Mouse (Mus musculus) kidney, postnatal 36 days (tissue): ENCODE data around the gene C1qtnf12.

Experiments used
- DNase-seq, 2 experiments: peaks; one replicate each; pipeline ENCODE4 v3.0.0; 2021 to 2022; ENCODE audit warnings: mixed read lengths in 2 of 2

The C1qtnf12 gene

GRCm38 (mm10) chr4:155962167-155962971 lies at the start of gene C1qtnf12:
Gene C1qtnf12 (plus strand): TSS chr4:155962318.
- peak; percentile 71 to 77 for DNase-seq

GRCm38 (mm10) chr4:155932031-155932430 lies 30.1 kb upstream of the C1qtnf12 start:
- no peak for DNase-seq

GRCm38 (mm10) chr4:155943049-155943452 lies 19.1 kb upstream of the C1qtnf12 start:
- peak in 1 of 2 experiments; percentile 28 for DNase-seq

GRCm38 (mm10) chr4:155943534-155944249 lies 18.4 kb upstream of the C1qtnf12 start, which contains the start of gene Ube2j2:
Gene Ube2j2 (plus strand): TSS chr4:155943831.
- DNase-seq: peak; percentile 94 to 96

- peak in 1 of 2 experiments; percentile 17 for DNase-seq
Observed at GRCm38 (mm10) chr4:155944271-155944670, 17.8 kb upstream of the C1qtnf12 start.

GRCm38 (mm10) chr4:155947094-155947493 lies 15.0 kb upstream of the C1qtnf12 start:
- DNase-seq: no peak

- no peak for DNase-seq
Observed at GRCm38 (mm10) chr4:155955491-155955890, 6.6 kb upstream of the C1qtnf12 start.

GRCm38 (mm10) chr4:155959275-155959674 lies 2.8 kb upstream of the C1qtnf12 start:
- DNase-seq: peak; percentile 78 to 87

GRCm38 (mm10) chr4:155963106-155963505 lies 988 bp downstream of the C1qtnf12 start:
- peak; percentile 62 to 72 for DNase-seq

- peak; percentile 69 for DNase-seq
Observed at GRCm38 (mm10) chr4:155964396-155964795, 2.3 kb downstream of the C1qtnf12 start.

- DNase-seq: no peak
Observed at GRCm38 (mm10) chr4:155969043-155969653, 7.0 kb downstream of the C1qtnf12 start.

GRCm38 (mm10) chr4:155970286-155970685 lies 8.2 kb downstream of the C1qtnf12 start:
- DNase-seq: no peak

GRCm38 (mm10) chr4:155972651-155973050 lies 10.5 kb downstream of the C1qtnf12 start:
- no peak for DNase-seq

- no peak for DNase-seq
Observed at GRCm38 (mm10) chr4:155973239-155973638, 11.1 kb downstream of the C1qtnf12 start.

- no peak for DNase-seq
Observed at GRCm38 (mm10) chr4:155981436-155982082, 19.4 kb downstream of the C1qtnf12 start.

GRCm38 (mm10) chr4:155983788-155984187 lies 21.7 kb downstream of the C1qtnf12 start:
- no peak for DNase-seq

- peak in 1 of 2 experiments; percentile 12 for DNase-seq
Observed at GRCm38 (mm10) chr4:155991211-155991907, 29.2 kb downstream of the C1qtnf12 start.

- no peak for DNase-seq
Observed at GRCm38 (mm10) chr4:155991908-155992230, 29.8 kb downstream of the C1qtnf12 start.

- peak; percentile 82 to 89 for DNase-seq
Observed at GRCm38 (mm10) chr4:155992241-155992905, 30.3 kb downstream of the C1qtnf12 start, which contains the start of the genes B3galt6 and Sdf4. Gene B3galt6 (minus strand): TSS chr4:155992649. Gene Sdf4 (plus strand): TSS chr4:155992872.

- DNase-seq: peak; percentile 97 to 98
Observed at GRCm38 (mm10) chr4:155992906-155993547, 30.9 kb downstream of the C1qtnf12 start.

GRCm38 (mm10) chr4:155993606-155994005 lies 31.5 kb downstream of the C1qtnf12 start:
- DNase-seq: no peak
